Mouse (Mus musculus) adipocyte (in vitro differentiated cells): ENCODE results near the gene Agrn.
A peak's percentile ranks its signal among the peaks of the same experiment; 100 is the strongest.

Experiments
- DNase-seq: peaks from one replicate; pipeline ENCODE4 v3.0.0-alpha.2; 2016; ENCODE audit warnings: low spot score

The Agrn gene

DNA sequence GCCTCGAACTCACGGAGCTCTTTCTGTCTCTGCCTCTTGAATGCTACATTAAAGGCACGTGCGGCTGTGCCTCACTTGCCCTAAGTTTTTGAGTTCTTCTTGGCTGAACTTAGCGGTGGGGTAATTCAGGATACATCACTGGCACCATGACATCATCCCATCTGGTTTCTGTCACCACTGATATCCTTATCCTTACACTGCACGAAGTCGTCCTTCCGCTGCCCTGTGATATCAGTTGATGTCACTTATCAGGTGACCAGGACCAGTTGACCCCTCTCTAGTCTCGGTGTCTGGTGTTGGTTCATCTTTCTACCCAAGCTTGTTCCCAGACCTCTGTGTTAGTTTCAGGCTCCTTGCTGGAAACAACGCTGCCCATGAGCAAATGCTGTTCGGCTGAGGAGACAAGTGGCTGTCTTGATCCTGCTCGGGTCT is 5.2 kb upstream of the Agrn start:
- DNase-seq, result no peak

DNA sequence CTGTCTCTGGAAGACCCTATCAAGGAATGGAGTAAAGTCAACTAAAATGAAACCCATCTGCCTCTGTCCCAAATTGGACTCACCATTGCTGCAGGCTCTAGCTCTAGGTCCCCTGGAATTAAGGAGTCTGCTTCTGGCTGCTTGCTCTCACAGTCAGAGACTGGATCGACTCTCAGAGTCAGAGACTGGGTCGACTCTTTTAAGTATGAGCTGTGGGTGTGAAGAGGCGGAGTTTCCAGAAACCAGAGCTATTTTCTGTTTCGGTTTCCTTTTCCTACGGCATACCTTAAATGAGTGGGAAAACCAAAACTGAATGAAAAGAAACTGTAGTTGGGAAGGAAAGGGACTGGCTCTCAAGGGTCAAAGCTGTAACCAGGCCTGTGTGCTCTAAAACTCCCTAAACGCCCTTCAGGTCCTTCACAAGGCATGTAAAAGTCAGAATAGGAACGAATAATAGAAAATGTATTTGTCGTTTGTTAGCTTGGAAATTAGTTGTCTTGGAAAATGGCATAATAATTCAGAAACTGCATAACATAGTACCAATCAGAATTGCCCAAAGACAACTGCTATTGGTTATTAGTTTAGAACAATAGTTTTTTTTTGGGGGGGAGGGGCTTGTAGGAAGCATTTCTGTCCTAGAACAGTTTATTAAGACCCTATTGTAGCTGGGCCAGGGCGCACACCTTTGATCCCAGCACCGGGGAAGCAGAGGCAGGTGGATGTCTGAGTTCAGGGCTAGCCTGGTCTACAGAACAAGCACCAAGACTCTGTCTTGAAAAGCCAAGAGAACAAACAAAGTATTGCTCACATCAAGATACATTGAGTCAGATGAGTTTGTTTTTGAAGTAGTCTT is 3.6 kb upstream of the Agrn start, which contains the start of gene Isg15:
TSS of gene Isg15 (minus strand) at position 196 of the 853 bp plus-strand sequence.
- peak; percentile 42 for DNase-seq

DNA sequence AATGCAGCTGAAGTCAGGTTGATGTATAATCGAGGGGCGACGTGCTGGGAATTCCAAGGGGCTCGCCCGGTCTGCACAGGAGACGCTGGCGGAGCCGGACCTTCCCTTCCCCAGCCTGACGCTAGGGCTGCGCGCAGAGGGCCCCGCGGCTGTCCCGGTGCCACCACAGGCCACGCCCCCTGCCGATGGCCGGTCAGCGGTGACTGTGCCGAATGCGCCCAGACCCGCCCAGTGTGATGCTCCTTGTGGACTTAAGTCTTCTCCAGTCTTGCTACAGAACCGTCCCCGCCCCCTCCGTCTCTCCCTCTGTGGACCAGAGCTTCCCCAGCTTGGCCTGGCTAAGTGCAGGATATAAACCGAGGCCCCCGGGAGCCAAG is 529 bp upstream of the Agrn start:
- DNase-seq, result peak; percentile 86

DNA sequence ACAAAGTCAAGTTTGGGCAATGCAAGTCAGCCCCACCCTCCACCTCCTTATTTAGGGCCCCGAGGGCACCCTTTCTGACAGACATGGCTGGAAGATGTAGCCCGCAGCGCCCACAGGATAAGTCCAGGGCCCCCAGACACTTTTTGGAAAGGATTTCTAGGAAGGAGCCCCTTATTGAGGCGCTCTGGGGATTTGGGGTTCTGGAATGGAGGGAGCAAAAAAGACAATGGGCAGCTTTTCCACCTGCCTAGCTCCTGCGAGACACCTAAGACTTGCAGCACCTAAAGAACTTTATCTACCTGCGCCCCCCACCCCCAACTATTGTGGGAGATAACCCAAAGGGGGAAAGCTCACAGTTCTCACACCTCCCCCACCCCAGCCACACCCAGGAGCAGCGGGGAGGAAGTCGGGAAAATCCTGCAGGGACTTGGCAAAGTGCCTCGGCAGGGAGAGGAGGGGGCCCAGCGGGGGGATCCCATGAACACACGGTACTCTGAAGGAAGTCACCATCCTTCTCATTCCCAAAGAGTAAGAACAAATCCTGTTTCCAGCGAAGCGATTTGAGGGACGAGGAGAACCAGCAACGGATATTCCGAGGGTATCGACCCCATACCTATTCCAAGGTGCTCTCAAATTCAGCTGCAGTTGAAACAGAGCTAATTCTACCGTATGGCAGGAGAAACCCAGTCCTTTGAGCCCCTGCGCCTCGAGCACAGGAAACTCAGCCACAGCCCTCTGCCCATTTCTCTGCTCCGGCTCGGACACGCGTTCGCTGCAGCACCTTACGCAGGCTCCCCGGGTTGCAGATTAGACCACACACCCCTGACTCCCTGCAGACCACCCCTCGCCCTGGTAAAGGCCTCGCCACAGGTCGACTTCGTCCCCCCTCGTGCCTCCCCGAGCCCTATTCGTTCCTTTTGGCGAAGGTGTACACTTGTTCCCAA is 1.1 kb downstream of the Agrn start:
- DNase-seq, result no peak

DNA sequence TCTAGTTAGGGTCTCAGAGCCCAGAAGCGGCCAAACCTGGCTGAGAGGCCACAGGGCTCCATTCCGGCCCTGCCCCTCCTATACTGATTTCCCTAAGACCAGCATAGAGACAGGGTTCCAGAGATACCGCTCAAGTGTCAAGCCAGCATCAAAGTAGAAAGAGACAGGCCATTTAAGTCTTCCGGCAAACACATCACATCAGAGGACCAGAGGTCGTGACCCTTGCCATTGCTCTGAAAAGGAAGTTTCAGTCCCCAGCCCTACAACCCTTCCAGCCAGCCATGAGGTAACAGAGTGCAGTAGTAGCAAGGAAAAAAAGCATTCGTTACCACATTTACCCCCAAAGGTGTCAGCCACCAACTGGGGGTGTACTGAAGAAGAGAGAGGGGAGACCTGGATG is 2.9 kb downstream of the Agrn start:
- no peak for DNase-seq

DNA sequence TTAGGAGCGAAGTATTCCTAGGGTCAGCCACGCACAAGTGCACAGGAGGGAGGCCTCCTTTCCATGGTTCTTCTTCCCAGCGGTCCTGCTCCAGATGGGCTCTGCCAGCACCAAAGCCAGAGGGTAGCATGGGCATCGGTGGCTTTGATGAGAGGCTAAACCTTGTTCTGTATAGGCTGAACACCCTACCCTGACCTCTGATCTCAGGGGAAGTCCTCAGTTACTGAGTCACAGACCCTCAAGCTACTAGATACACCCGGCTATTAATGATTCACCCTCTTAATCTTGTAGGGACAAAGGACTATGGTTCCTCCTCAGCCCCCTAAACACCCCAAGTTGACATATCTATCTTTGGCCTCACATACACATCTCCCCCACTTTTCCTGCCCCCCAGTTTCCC is 3.4 kb downstream of the Agrn start:
- no peak for DNase-seq

DNA sequence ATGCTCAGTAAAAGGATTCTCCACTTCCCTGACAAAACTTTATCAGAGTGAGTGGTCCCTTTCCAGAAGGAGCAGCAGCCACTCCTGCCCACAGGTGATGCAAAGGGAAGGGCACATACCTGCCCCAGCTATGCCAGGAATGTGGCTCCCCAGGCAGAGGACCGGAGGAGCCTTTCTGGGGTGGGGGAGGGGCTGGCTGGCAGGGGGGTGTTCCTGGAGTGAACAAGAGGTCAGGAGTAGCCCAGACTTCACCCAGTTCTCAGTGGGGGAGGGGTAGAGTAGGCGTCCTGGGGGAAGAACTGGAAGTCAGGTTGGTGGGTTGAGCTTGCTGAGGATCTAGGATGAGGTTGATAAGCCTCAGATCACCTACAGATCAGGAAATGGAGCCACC is 4.1 kb downstream of the Agrn start:
- no peak for DNase-seq

DNA sequence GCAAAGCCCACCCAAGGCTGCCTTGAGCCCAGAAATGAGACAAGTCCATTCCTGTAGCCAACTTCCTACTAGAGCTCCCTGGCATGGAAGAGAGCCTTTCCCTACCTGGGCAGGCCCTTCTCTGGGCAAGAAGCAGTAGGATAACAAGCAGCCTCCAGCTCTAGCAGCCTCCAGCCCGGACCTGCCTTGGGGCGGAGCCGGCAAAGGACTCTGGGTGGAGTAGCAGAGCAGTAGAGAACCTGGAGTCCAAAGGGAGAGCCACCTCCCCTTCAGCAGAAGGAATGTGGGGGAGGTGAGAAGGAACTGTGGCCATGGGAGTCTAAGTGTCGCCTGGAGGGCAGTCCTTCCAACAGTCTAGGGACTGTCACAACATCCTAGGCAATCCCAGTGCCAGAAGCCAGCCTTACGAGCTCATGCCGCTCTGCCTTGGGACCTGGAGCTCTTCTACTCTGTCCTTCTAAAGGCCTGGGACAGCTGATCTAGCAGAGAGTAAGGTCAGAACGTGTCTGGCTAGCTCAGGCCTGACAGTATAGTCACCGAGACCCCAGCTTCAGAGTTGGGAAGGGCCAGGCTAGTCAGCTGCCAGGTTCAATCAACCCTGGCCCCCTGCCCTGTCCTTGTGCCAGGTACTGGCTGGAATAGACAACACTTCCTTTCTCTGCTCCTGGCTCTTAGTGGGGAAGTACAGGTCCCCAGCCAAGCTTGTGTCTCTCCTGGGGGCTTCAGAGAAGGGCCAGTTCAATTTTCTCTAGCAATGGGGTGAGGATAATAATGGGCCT is 4.7 kb downstream of the Agrn start:
- DNase-seq, result no peak

DNA sequence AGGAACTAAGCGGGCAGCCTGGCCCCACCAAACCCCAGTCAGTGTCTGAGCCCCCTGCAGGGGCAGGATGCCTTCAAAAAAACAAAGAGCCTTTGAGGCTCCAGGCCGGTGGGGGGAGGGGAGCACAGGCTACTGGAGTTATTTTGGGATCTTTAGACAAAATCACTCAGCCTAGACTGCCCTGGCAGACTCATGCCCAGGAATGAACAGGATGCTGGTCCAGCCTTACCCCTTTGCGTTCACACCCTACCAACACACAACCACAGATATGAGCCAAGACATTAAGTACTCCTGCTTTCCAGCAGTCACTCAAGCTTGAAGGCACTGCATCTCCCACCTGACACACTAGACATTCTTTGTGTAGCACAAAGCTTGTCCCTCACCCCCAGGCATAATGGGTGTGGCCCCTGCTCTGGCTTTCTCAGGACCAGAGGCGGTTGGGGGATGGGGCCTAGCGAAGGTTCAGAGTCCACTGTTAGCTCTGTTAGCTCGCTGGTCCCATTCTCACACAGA is 8.4 kb downstream of the Agrn start:
- DNase-seq, result no peak

DNA sequence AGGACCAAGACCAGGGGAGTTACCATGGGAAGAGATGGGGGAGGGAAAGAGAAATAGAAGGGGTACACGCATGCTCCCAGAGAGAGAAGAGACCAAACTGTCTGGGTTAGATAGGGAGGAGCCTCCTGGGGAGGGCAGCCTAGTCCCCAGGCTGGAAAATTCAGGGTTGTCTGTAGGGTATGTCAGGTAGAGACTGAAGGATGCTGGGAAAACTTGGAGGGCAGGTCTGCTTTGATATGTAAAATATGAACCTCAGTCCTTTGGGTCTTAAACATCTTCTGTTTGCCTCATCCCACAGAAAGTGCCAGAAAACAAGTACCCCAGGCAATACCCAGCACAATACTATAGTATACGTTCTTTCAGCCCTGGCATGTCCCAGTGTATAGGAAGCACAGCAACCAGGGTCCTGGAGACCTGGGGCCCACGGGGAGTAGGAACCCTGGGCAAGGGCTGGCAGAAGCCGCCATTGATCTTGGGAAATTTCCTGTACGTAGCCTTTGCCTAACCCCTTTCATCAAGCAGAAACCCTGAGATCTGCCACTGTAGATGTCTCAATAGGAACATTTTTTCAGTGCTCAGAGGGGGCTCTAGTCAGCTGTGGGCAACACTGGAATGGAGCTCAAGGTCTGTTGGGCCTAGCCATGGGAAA is 9.0 kb downstream of the Agrn start:
- DNase-seq, result no peak

DNA sequence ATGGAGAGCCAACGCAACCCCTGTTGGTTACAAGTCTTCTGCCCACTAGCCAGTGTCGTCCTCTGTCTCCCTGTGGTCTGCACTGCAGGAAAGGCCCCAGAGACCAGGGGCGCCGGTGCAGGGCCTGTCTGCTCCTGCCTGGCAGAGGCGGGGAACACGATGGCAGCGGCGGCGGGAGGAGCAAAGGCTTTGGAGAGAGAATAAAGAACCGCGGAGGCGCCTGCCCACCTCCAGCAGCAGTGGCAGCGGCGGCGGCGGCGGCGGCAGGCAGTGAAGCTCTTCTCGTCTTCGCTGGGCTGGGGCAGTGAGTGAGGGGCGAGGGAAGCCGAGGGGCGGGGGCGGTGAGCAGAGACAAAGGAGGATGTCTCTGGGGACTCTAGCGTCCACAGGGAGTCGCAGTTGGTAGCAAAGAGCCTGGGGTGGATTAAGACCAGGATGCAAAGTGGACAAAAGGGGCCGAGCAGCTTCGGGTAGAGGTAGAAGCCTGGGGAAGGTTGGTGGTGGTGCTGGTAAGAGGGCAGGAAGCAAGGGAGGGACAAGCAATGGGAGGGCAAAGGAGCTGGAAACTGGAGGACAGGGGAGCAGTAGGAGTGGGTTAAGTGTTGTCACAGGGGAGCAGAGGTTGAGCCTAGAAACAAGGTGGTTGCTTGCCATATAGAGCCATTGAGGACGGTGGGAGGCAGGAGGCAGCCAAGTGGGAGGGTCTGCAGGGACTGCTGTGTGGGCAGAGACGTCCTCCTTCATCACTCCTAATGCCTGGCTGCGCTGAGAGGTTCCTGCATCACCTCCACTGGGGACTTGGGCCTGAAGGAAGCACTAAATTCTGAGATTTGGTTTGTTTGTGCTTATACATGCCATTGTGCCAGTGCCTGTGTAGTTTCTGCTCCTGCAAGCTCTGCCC is 11.1 kb downstream of the Agrn start:
- DNase-seq, result no peak

DNA sequence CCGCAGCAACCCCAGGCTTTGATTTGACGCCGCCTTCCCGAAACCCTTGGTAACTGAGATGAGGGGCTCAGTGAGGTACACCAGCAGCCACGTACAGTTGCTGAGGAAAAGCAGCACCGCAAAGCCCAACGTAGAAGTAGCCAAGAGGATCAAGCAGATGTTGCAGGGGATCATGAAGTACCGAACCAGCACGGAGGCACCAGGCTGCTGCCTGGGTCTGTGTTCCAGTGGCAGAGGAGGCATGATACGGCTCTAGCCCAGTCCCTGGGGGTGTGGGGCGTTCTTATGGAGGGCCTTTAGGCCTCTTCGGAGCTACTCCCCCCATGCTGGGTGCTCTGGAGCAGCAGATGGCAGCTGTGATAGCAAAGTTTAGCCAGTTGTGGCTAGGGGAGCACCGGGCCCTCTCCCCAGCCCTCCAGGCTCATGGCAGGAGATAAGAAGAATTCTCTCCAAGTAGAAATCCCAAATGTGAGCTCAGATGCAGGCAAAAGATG is 11.8 kb downstream of the Agrn start:
- DNase-seq, result no peak

DNA sequence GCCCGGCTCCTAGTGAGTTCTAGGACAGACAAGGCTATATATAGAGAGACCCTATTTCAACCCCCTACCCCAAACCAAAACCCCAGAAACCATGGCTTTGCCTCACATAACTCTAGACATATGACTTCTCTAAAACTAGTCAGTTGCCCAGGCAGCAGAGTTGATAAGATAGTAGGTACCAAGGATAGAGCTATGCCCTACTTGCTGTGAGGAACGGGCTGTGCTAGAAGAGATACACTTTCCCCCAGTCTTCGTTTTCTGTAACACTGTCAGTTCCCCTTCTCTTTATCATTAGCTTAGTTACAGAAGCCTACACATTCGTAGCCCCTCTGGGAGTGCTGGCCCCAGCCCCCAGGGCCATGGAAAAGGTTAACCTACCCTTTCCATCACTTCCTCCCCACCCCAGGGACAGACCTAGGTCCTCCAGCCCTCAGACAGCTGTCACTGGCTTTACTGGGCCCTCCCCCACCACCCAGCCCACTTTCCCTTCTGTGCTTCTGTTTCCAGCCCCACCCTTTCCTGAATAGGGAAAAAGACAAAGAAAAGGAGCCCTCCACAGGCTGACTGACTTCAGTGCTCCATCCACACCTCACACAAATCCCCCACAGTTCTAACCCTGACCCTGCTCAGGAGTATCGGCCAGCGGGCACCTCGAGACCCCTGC is 12.9 kb downstream of the Agrn start:
- no peak for DNase-seq

DNA sequence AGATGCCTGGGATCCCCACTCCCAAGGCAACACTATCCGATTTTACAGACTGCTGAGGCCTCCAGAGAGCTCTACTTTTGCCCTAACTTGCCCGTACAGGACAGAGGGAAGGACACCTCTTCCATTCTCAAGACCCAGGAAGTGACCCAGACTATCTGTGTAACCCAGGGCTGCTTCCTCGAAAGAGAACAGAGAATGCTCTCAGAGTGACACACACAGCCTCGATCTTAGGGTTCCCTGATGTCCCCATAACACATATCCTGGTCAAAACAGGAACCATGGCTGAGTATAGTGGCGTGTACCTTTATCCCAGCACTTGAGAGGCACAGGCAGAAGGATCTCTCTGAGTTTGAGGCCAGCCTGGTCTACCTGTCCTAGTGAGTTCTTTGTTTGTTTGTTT is 13.5 kb downstream of the Agrn start:
- DNase-seq, result no peak

DNA sequence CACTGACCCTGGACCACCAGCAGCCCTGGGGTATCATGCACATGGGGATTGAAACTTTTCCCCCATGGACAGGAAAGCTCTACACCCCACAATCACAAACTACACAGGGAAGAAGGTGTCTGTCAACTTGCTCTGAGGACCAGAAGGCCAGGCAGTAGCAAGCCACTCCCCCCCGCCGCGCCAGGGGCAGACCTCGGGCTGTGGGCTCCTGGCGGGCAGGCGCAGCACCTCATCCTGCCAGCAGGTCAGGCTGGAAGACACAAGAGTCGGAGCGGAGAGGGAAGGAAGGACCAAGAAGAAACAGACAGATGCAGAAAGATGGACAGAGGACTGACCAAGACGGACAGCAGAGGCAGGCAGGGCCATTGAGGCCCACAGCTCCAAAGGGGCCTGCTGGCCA is 19.7 kb downstream of the Agrn start:
- no peak for DNase-seq

DNA sequence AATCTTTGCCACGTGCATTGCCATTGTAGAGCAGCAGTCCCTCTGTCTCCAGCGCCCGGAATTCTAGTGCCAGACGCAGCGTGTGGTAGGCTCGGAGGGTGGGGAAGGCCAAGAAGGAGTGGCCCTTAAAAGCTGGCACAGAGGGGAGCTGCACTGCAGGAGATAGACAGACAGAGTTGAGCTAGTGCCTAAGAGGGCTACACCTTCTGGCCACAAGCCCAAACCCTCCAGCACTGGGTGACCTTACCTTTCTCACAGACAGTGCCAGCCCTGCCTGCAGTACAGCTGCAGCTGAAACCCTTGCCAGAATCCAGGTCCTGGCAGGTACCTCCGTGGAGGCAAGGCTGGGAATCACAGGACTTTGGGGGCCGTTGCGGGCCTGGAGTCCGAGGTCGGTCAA is 25.5 kb downstream of the Agrn start:
- no peak for DNase-seq

DNA sequence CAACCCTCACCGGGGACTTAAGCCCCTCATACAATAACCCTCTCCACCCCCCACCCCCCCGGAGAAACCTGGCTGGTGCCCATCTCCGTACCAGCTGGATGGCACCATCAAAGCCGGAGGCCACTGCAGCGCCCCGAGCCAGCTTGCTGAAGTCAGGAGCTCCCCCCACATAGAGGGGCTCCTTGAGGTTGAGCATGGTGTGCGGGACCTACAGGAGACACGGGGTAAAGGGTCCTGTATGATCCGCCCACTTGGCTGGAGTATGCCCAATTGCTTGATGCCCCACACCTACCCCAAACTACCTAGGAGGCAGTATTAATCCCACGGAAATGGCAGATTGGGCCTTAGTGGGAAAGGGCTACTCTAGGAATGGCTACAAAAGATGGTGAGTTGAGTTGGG is 28.2 kb downstream of the Agrn start:
- no peak for DNase-seq

DNA sequence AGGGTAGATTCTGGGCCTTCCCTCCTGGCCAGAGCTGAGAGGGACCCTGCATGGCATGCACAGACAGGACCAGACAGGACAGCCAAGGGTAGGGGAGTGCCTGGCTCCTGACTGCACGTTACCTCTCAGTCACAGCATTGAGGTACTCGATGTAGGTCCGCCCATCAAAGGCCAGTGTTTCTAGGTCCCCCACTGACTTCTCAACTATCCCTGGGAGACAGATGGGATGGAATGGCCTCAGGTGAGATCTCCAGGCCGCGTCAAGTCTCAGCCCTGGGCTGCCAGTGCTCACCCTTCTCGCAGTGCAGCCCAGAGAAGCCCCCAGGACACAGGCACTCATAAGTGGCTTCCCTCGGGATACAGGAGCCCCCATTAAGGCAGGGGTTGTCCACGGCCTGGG is 28.7 kb downstream of the Agrn start:
- no peak for DNase-seq

DNA sequence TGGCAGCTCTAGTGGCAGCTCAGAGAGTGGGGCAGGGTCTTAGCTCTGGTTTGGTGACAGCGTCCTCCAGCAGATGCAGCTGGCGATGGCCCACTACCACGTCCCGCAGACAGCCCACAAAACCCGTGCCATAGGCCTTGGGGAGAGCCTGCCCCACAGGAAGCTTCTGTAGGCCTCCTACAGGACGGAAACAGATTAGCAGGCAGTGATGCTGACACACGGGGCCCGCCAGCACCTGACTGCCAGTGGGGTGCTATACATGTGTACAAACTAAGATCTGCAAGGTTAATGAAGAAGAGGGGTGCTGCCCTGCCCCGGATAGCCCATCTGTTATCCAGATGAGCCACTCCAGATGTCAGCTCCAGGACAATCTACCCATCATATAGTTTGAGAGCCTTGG is 30.8 kb downstream of the Agrn start:
- DNase-seq, result no peak

DNA sequence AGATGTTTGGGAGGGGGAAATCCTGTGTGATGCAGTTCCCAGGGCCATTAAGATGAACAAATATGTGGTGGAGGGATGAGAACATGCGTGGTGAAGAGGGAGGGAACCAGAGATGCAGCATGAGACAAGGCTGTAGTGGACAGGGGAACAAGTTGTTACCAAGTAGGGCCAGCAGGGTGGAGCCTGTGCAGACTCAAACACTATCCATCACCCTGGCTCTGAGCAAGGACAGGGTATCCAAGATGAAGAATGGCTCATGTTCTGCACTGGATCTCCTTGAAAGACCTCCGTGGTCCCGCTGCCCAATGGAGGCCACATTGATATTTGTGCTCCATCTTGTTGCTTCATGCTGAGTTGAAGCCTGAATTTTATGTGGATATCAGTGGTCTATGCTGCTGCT is 42.5 kb downstream of the Agrn start:
- DNase-seq, result no peak
